Mouse (Mus musculus) hindbrain, postnatal 0 days (tissue): Measurements from ENCODE around the gene Tbc1d14. TPM values are rescaled to one million over a fixed set of nuclear protein-coding genes. Genes with fewer than 3 reads are reported as not detected.

Experiments used
- ATAC-seq: fragments of 200-750 bp; cut with Nextera tagmentation; 2 replicates; pipeline ENCODE4 v1.8.0; 2017; ENCODE audit warnings: mild to moderate bottlenecking, moderate TSS enrichment, moderate library complexity
- DNase-seq: peaks from one replicate; pipeline ENCODE4 v3.0.0-alpha.2; 2015; ENCODE audit warnings: low spot score
- H3K27ac ChIP-seq: fragments of 300-500 bp; sonication (generic); 2 replicates; pipeline ENCODE4 v1.5.1; 2014; ENCODE audit warnings: mild to moderate bottlenecking
- H3K27me3 ChIP-seq: fragments of 300-500 bp; sonication (generic); 2 replicates; pipeline ENCODE4 v1.6.1; 2014; ENCODE audit warnings: low read length, mixed read lengths; ENCODE audit not compliant: insufficient read depth
- H3K36me3 ChIP-seq: fragments of 300-500 bp; sonication (generic); 2 replicates; pipeline ENCODE4 v1.6.1; 2014; ENCODE audit warnings: low read length, mixed read lengths; ENCODE audit not compliant: insufficient read depth
- H3K4me1 ChIP-seq: fragments of 300-500 bp; sonication (generic); 2 replicates; pipeline ENCODE4 v1.6.1; 2014; ENCODE audit warnings: antibody characterized with exemption, low read length, mixed read lengths; ENCODE audit not compliant: insufficient read depth
- H3K4me2 ChIP-seq: fragments of 300-500 bp; sonication (generic); 2 replicates; pipeline ENCODE4 v1.6.1; 2014; ENCODE audit warnings: low read depth, mild to moderate bottlenecking, low read length, moderate library complexity, mixed read lengths
- H3K4me3 ChIP-seq: fragments of 300-500 bp; sonication (generic); 2 replicates; pipeline ENCODE4 v1.5.1; 2014; ENCODE audit warnings: low read length
- H3K9ac ChIP-seq: fragments of 300-500 bp; sonication (generic); replicated peaks from 2 replicates; pipeline ENCODE4 v1.6.1; 2014; ENCODE audit warnings: mild to moderate bottlenecking, low read length, moderate library complexity, mixed read lengths
- H3K9me3 ChIP-seq: fragments of 300-500 bp; sonication (generic); 2 replicates; pipeline ENCODE4 v1.6.1; 2016; ENCODE audit warnings: low read length, mixed read lengths
- CTCF ChIP-seq: IDR thresholded peaks from 2 replicates; pipeline ENCODE4 v1.5.1; 2016; ENCODE audit warnings: antibody characterized with exemption, control low read depth, low read depth
- WGBS: fragments of 180-500 bp; shearing (Covaris S2); extraction: QIAGEN DNeasy Blood & Tissue Kit; methylation state at CpG from one replicate; pipeline ENCODE4 v1.1.7; 2014; 5-methylcytosine and 5-hydroxymethylcytosine counted together
- polyA plus RNA-seq: library from polyadenylated mRNA; unstranded; fragments of >200 nt; fragmentation: Nextera tagmentation; extraction: Ambion mirVana; gene quantifications from 2 replicates; pipeline ENCODE4 v1.2.1, GENCODE M21; 2015
- total RNA-seq: library from RNA; depleted of rRNA; stranded (reverse); fragments of >200 nt; gene quantifications from 2 replicates; pipeline ENCODE4 v1.2.3, GENCODE M21; 2014

The Tbc1d14 gene
- total and polyA plus RNA-seq, 2 experiments from 2014 or later: 22.9 to 46.4 TPM

DNA sequence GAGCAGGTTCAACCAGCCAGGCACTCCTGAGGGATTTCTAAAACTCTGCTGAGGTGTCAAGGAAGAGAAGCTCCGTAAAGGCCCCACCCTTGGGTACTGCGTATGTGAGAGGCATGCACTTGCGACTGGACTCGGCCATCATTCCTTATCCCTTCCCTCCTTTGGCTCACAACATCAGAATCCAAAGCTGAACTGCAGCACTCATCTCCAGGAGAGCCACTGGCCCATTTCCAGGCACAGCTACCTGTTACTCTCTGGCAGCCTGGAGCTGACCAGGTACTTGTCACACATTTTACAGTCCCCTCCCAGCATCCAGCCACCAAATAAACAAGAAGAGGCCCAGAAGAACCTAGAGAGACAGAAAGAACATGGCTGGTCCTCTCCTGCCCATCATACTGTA, 40.7 kb downstream of the Tbc1d14 start:
- no peak overlapping the region for H3K4me3 ChIP-seq
- no peak for DNase-seq
- no peak for ATAC-seq
- 96% methylated on average over 4 of the region's 4 CpGs for WGBS
- H3K36me3 ChIP-seq: no peaks in the 10 kb centered on the region
- H3K27me3 ChIP-seq: no peaks in the 10 kb centered on the region
- H3K9ac ChIP-seq: no peak overlapping the region
- H3K9me3 ChIP-seq: no peaks in the 10 kb centered on the region
- H3K27ac ChIP-seq: no peak overlapping the region
- TF ChIP-seq CTCF: no peak
- H3K4me1 ChIP-seq: peaks cover 1% of the 10 kb centered on the region; the same call in 1 of the 2 replicates
- no peak overlapping the region for H3K4me2 ChIP-seq

DNA sequence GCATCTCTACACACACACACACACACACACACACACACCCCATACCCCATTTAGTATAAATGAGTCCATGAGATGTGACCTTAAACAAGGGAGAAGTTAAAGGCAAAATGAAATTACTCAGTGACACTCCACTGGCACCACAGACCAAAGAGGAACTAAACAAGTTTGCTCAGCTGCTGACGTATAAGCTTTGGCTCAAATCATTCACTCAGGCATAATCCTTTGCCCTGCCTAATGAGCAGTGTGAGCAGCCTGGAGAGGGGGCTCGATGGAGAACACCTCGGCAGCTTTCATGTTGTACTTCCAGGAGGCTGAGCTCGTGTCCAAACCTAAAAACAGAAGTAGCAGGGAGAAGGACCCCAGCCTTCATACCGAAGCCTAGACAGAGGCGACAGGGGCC, 43.8 kb downstream of the Tbc1d14 start:
- no peaks in the 10 kb centered on the region for H3K36me3 ChIP-seq
- H3K27me3 ChIP-seq: no peaks in the 10 kb centered on the region
- H3K4me1 ChIP-seq: no peaks in the 10 kb centered on the region
- WGBS: 77% methylated on average over 6 of the region's 6 CpGs
- H3K9ac ChIP-seq: no peak overlapping the region
- H3K27ac ChIP-seq: no peak overlapping the region
- no peak overlapping the region for H3K4me3 ChIP-seq
- no peak for TF ChIP-seq CTCF
- no peak overlapping the region for H3K4me2 ChIP-seq
- DNase-seq: no peak
- H3K9me3 ChIP-seq: no peaks in the 10 kb centered on the region
- no peak for ATAC-seq

DNA sequence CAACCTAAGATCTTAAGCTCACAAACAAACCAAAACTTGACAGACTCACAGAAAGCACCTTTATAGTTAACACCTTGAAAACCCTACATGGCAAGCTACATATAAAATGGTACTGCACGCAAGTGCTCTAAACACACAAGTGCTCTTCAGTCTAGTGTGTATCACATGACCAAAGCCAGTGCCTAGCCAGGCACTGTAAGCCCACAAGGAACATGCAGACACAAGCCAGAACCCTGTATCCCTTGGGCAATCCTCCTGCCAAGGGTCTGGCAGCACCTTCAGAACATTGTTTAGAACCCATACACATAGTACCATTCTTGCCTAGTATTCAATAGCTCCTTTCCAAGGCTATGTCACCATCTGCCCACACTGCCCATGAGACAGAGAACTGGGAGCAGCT, 48.3 kb downstream of the Tbc1d14 start:
- no peaks in the 10 kb centered on the region for H3K4me1 ChIP-seq
- TF ChIP-seq CTCF: no peak
- no peak overlapping the region for H3K4me2 ChIP-seq
- WGBS: 83% methylated on average over 1 of the region's 1 CpGs
- no peak overlapping the region for H3K9ac ChIP-seq
- H3K27me3 ChIP-seq: no peaks in the 10 kb centered on the region
- DNase-seq (no peak), ATAC-seq (no peak)
- H3K4me3 ChIP-seq: no peak overlapping the region
- no peak overlapping the region for H3K27ac ChIP-seq
- no peaks in the 10 kb centered on the region for H3K9me3 ChIP-seq
- no peaks in the 10 kb centered on the region for H3K36me3 ChIP-seq

DNA sequence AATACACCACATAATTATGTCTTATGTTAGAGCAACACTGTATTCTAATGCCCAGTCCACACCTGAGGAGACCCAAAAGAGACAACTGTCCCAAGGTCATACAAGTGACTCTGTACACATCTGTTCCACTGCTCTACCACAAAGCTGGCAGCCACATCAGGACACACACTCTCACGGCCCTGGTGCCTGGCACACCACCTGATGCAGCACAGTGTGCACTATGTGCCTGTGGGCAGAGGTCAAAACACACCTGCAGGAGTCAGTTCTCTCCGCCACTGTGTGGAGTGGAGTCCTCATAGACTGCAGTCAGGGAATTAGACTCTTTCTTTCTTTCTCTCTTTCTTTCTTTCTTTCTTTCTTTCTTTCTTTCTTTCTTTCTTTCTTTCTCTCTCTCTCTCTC, 52.1 kb downstream of the Tbc1d14 start:
- ATAC-seq (no peak), DNase-seq (no peak)
- Histone ChIP-seq H3K9me3 (no peaks in the 10 kb centered on the region), H3K9ac (no peak overlapping the region), H3K4me2 (no peak overlapping the region), H3K27me3 (no peaks in the 10 kb centered on the region), H3K4me1 (no peaks in the 10 kb centered on the region), H3K4me3 (no peak overlapping the region), H3K36me3 (no peaks in the 10 kb centered on the region), H3K27ac (no peak overlapping the region)
- 84% methylated on average over 2 of the region's 2 CpGs for WGBS
- TF ChIP-seq CTCF: no peak

DNA sequence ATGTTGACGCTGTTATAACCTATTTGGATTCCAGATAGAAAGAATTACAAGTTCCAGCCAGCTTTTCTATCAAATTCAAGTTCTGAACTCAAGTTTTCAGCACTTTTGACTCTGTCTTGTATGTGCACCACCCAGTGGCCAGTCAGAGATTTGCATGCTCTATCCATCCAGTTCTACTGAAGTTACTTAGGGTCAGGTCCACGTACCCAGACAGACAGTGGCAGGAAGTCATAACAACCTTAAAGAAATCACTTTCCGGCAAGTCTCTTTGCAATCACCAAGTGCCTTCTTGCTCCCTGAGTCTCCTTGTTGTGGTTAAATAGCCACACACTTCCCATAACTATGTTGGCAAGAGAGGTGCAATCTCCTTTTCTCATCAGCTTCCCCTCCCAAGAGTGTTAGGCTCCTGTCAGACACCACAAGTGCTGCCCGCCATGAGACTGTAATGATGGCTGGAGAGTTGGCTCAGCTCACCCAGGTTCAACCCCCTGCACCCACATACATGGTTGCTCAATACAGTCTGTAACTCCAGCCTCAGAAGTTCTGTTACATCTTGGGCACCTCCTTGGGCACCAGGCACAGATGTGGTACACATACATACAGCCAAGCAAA, 54.4 kb downstream of the Tbc1d14 start:
- TF ChIP-seq CTCF: peak; percentile 78
- H3K9me3 ChIP-seq: no peaks in the 10 kb centered on the region
- no peaks in the 10 kb centered on the region for H3K4me1 ChIP-seq
- no peak overlapping the region for H3K9ac ChIP-seq
- 50% methylated on average over 4 of the region's 4 CpGs for WGBS
- no peak overlapping the region for H3K4me3 ChIP-seq
- H3K27me3 ChIP-seq: no peaks in the 10 kb centered on the region
- no peak overlapping the region for H3K27ac ChIP-seq
- peak; percentile 60 for DNase-seq
- H3K4me2 ChIP-seq: no peak overlapping the region
- ATAC-seq: no peak
- H3K36me3 ChIP-seq: no peaks in the 10 kb centered on the region

DNA sequence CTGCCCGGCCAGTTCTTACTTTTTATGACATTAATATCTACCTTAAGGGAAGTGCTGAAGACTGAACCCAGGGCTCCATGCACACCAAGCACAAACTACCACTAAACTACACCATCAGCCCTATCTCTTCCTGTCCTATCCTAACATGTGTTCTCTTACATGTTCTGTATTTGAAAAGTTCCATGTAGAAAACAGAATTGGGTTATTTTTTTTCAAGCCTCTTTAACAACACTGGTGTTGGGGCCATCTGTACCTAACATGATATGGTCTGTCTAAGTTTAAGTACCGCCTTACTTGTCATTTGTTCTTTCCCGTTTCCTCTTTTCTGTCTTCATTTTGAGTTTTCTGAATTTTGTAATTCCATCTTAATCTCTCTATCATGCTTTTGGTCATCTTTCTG, 56.7 kb downstream of the Tbc1d14 start:
- Histone ChIP-seq H3K9me3 (no peaks in the 10 kb centered on the region), H3K4me1 (no peaks in the 10 kb centered on the region), H3K9ac (no peak overlapping the region), H3K27ac (no peak overlapping the region), H3K4me3 (no peak overlapping the region), H3K4me2 (no peak overlapping the region), H3K27me3 (no peaks in the 10 kb centered on the region), H3K36me3 (no peaks in the 10 kb centered on the region)
- ATAC-seq (no peak), DNase-seq (no peak)
- no peak for TF ChIP-seq CTCF
- WGBS: 91% methylated on average over 3 of the region's 3 CpGs

DNA sequence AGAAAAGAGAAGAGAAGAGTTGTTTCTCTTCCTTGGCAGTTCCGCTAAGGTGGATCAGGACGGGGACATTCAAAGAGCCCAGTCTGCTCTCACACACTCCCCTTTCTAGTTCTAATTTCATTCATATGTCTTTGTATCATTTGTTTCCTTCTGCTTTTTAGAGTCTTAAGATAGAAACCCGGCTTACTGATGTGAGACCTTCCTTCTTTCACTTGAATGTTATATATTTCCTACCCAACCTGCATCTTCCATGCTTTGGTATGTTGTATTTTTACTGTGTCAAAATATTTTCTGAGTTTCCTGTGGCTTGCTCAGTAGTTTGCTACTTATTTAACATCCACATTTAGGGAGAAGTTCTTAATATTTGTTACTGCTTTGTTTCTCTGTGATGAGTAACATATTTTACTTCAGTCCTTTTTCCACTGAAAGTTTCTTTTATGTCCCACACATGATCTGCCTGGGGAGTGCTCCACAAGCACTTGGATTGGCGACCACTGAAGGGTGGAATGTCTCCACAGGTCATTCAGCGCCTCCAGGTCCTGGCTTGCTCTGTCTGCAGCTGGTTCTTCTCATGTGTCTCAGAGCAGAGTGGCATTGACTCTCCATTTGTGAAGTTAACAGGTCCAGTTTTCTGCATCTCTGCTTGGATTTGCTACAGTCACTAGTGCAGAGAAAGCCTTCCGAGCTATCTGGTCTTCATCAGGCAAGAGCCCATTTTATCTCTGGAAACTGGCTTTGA, 57.5 kb downstream of the Tbc1d14 start:
- Histone ChIP-seq H3K4me3 (no peak overlapping the region), H3K36me3 (no peaks in the 10 kb centered on the region), H3K4me1 (no peaks in the 10 kb centered on the region), H3K9me3 (no peaks in the 10 kb centered on the region), H3K27me3 (no peaks in the 10 kb centered on the region), H3K4me2 (no peak overlapping the region), H3K9ac (no peak overlapping the region), H3K27ac (no peak overlapping the region)
- 88% methylated on average over 6 of the region's 6 CpGs for WGBS
- DNase-seq: no peak
- TF ChIP-seq CTCF: no peak
- ATAC-seq: no peak
